Mouse (Mus musculus): Measurements from ENCODE around the gene Glb1l2.

- TF ChIP-seq CTCF (IDR thresholded peaks at IDR 0.05; ENCODE audit: extremely low read depth, insufficient read length, insufficient replicate concordance, low read depth, low read length) = no peak
- TF ChIP-seq POLR2A (IDR thresholded peaks at IDR 0.05; ENCODE audit: low read depth, low read length) = no peak
Measured at GRCm38 (mm10) chr9:26760081-26760480, 46.2 kb downstream of the Glb1l2 start.
